Mouse (Mus musculus) frontal cortex, postnatal 25 days (tissue): ENCODE results near the gene Tspan14.

Source experiments
- DNase-seq, 2 experiments: peaks; one replicate each; pipeline ENCODE4 v3.0.0; 2022; ENCODE audit warnings: low spot score in 2 of 2

Tspan14 gene

DNA sequence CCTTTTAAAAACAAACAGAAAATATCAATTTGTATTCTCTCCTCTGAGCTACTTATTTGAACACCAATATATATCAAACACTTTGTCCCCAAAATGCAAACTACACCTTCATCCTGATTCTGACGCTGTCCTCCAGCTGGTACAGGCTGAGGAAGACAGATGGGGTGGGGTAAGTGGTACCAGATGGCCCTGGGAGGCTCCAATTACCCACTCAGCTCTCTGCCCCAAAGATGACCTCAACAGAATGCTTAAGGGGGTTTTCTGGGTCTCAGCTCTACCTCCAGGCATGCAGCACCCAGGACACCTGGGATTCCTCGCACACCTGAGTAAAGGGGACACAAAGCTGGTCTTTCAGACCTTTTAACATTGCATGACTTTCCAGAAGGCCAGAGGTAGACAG, 13.9 kb downstream of the Tspan14 start:
- no peak for DNase-seq

DNA sequence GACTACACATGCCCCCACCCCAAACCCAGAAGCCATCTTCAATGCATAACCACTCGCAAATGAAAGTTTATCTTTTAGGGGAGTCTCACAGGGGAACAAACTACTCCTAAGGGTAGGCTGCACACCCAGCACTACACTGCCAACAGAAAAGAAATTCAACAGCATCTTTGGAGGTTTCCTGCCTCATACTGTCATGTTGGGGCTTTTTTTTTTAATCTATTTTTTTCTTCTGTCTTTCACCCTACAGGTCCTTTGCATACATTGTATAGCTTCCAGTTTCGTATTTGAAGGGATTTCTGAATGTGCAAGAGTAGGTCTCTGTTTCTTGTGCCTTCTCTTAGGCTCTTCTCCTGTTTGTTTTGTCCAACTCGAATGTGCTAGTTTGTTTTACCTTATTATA, 14.3 kb downstream of the Tspan14 start:
- no peak for DNase-seq

GRCm38 (mm10) chr14:40949730-40950614, 16.6 kb downstream of the Tspan14 start:
- no peak for DNase-seq

DNA sequence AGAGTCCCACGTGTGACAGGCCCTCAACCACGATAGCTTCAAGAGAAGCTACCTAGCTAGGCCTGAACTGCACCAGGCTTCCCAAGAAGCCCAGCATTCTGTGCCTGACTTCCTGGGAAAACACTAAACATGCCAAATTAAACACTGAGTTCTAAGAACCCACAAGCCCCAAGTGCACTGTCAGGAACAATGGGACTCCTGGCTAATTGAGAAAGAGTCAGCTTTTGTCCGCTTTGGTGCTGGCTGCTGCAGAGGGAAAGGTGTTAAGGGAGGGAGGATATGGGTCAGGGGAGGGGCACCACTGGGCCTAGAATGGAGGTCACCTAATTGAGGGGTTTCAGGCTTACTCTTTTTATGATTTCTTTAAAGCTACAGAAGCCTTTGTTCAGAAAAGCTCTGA, 17.6 kb downstream of the Tspan14 start:
- DNase-seq = no peak

GRCm38 (mm10) chr14:40948522-40948921, 18.1 kb downstream of the Tspan14 start:
- no peak for DNase-seq

- no peak for DNase-seq
These were observed 18.9 kb downstream of the Tspan14 start for GRCm38 (mm10) chr14:40947431-40948394.

GRCm38 (mm10) chr14:40943802-40944201, 22.8 kb downstream of the Tspan14 start:
- no peak for DNase-seq

- no peak for DNase-seq
These were observed 24.2 kb downstream of the Tspan14 start for GRCm38 (mm10) chr14:40942429-40942828.

GRCm38 (mm10) chr14:40938380-40938987, 28.1 kb downstream of the Tspan14 start:
- DNase-seq = no peak

- DNase-seq = no peak
These were observed 29.6 kb downstream of the Tspan14 start for GRCm38 (mm10) chr14:40937052-40937451.

- DNase-seq = no peak
These were observed 31.1 kb downstream of the Tspan14 start for GRCm38 (mm10) chr14:40935481-40935880.

DNA sequence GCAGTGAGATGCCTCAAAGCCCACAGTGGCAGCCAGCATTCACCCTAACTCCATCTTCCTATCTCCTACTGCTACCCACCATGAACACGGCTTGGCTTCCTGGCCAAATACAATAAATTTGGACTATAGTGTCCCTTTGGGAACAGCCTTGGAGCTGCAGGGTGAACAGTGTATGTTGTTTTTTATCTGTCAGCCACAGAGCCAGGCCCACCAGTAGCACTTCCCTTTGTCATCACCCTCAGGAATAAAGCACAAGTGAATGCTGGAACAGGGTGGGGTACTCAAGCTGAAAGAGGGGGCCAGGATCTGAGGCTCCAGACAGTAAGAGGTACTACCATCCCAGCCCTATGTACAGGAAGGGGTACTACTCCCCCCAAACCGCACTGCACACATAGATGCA, 31.6 kb downstream of the Tspan14 start:
- no peak for DNase-seq

DNA sequence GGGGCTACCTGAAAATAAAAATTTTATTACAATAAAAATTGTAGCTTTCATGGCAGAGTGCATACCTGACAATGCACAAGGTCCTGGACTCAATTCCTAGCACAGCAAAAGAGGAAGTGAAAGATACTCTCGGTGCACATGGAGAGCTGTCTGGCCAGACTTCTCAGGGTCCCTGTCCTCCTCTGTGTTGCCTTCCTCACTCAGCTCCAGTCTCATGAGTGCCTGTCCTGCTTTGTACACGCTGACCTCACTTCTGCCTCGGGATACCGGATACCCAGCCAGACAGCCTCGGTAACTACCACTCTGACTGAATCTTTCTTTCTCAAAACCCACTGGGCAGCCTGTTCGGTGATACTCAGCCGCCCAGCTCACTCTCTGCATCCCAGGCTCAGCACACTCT, 33.3 kb downstream of the Tspan14 start:
- DNase-seq = no peak

DNA sequence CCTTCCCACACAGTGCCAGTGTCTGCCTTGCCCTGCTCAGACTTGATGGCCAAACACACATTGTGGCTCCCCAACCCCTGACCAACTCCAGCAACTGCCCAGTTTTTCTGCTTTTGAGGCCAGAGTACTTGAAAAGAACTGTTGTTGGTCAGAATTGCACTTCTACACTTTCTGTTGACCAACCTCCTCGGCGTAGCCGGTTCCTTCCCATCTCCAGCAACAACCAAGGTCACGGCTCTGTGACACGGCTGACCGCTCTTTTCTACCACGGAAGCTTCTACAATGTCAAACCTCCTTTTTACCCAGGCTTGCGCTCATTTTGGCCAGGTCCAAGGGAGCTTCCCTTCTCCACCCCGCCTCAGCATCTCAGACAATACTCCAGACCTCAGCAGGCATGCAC, 34.4 kb downstream of the Tspan14 start:
- DNase-seq = no peak

- DNase-seq = no peak
These were observed 35.3 kb downstream of the Tspan14 start for GRCm38 (mm10) chr14:40931115-40931829.

DNA sequence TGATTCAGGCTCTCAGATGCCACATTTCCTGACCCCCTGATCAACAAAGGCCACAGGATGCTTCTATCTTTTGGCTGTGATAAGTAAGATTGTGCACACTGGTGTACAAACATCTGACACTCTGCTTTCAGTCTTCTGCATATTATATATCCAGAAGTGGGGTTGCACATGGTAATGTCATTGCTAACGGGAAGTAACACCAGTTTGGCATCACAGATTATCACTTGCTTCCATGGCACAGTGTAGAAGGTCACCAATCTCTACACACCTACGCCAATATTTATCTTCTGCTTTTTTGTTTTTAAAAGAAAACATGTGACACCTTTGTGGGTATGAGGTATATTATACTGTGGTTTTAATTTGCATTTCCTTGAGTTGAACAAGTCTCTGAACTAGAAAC, 36.7 kb downstream of the Tspan14 start:
- DNase-seq = no peak

- DNase-seq = no peak
These were observed 37.7 kb downstream of the Tspan14 start for GRCm38 (mm10) chr14:40928897-40929296.

DNA sequence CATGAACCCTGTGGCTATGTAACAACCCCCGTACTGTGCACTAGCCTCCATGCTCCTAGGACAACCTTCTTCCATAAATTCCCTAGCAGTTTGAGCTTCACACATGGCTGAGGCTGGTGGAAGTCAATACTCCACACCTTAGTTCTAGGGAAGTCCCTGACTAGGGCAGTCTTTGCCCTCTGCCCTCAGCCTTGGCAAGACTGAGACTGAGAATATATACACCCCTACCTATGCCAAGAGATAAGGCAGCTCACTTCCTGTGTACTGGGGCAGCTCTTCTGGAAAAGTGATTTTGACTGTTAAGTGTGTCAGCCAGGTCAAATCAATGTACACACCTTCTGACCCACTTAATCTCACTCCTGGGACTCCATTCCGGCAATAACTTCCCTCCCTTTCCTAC, 39.6 kb downstream of the Tspan14 start:
- no peak for DNase-seq

DNA sequence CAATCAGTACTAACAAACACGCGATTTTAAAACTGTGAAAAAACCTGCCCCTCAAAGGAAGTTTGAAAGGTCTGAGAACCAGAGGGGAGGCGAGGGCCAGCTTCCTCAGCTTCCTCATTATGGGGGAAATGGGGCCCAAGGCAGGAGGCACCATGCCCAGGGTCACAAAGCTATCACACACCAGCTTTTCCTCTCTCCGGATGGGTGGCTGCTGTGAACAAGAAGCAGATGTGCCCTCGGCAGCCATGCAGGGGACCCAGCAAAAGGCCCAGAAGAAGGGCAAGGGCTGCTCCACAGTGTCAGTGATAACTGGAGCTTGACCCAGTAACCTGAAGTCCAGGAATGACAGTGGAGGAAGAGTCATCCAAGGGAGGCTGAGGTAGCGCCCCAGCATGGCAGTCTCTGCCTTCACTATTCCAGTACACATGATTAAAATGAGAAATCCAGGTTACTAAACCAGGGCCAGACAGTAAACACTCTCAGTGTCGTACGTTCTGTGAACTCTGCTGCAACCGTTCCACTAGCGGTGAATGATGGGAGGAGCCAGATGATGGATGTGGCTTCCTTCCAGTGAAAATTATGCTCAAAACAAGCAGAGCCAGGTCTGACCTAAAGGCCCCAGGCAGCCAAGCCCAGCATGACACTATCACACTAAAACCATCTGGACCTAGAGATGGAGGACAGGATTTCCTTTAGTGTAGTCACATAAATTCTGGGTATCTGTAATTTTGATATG, 42.1 kb downstream of the Tspan14 start:
- no peak for DNase-seq

DNA sequence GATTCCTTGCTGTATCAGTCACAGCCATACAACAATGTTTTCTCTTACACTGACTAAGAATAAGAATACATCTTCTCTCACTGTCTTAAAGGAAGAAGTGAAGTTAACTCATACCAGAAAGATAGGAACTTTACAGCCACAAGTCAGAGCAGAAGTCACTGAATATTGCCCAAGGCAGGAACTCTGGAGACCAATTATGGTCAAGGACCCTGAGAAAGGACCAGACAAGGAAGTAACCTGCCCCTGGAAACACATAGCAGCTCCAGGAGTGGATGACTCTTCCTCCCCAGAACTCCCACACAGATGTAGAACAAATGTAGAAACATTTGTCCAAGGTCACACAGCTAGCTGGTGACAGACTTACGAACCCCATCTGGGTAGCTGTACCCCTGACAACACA, 45.4 kb downstream of the Tspan14 start:
- no peak for DNase-seq

GRCm38 (mm10) chr14:40919521-40919920, 47.1 kb downstream of the Tspan14 start:
- DNase-seq = no peak
